Mouse (Mus musculus) liver, adult 2 months (tissue): Measurements from ENCODE around the gene Fthl17f.

Experiments used
- CTCF ChIP-seq: fragments of 200-500 bp; IDR thresholded peaks from 2 replicates; pipeline ENCODE4 v1.5.1; 2011; ENCODE audit warnings: low read depth, low read length, control low read depth
- POLR2A ChIP-seq: fragments of 200-500 bp; IDR thresholded peaks from 2 replicates; pipeline ENCODE4 v1.6.1; 2011; ENCODE audit warnings: low read length, control low read depth; ENCODE audit not compliant: insufficient read depth; ENCODE audit errors: extremely low read depth

- TF ChIP-seq POLR2A, result no peak
- no peak for TF ChIP-seq CTCF
These were observed 714 bp upstream of the Fthl17f start for GRCm38 (mm10) chrX:9062101-9062500.
